Mouse (Mus musculus): ENCODE results near the gene Fam131a.

Gene Fam131a

GRCm38 (mm10) chr16:20717181-20717977 lies 24.3 kb downstream of the Fam131a start, which contains the start of the genes Polr2h and Clcn2:
Polr2h (plus strand) TSS chr16:20717665.
Clcn2 (minus strand) TSS chr16:20717746.
- DNase-seq = peak; percentile 99

- no peak for DNase-seq
Measured at GRCm38 (mm10) chr16:20717978-20718670, 25.1 kb downstream of the Fam131a start.

DNA sequence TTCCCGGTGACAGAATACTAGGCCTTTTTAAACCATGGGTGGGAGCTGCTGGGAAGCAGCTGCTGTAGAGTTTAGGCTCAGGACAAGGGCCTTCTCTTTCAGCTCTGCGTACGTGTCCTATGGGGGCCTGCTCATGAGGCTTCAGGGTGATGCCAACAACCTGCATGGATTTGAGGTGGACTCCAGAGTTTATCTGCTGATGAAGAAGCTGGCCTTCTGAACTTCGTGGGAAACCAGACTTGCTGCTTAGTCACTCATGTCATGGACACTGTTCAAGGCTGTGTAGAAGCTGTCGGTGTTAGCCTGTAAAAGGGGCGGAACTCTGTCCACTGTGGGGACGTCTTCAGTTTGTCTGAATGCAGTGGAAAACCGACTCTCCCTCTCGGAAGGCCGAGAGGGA lies 28.8 kb downstream of the Fam131a start:
- DNase-seq = no peak

GRCm38 (mm10) chr16:20722736-20723135 lies 29.7 kb downstream of the Fam131a start:
- no peak for DNase-seq

DNA sequence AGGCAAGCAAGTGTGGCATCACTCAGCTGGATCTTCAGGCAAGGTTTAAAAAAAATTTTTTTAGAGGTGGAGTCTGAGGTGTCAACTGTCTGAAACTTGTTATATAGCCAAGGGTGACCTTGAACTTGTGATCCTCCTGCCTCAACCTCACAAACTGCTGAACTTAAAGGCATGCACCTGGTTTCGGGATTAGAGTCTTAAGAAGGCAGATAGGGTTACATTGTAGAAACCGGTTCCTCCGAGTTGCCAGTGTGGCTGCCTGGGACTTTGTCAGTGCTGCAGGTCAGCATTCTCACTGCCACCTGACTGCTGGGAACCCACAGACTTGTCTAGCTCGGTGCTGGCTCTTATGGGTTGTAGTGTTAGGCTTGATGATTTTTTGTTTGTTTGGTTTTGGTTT lies 30.2 kb downstream of the Fam131a start:
- no peak for DNase-seq

DNA sequence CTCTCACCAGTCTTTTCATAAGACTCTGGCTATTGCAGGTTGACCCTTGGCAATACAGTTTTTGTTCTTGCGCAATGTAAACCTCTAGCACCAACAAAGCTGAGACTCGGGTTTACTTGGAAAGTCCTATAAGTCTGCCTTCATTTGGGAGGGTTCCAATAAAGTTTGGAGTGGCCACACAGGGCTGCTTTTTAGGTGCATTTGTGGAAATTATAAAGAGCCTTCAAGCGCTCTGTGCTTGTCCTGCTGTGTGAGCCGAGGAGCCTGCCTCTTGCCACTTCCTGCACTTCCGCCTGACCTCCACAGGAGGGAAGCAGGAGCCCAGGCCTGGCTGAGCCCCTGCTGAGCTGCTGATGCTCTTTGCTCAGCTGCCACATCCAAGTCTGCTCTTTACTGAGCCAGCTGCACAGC lies 31.3 kb downstream of the Fam131a start:
- peak; percentile 73 for DNase-seq

- DNase-seq = no peak
Measured at GRCm38 (mm10) chr16:20725321-20725720, 32.3 kb downstream of the Fam131a start.

DNA sequence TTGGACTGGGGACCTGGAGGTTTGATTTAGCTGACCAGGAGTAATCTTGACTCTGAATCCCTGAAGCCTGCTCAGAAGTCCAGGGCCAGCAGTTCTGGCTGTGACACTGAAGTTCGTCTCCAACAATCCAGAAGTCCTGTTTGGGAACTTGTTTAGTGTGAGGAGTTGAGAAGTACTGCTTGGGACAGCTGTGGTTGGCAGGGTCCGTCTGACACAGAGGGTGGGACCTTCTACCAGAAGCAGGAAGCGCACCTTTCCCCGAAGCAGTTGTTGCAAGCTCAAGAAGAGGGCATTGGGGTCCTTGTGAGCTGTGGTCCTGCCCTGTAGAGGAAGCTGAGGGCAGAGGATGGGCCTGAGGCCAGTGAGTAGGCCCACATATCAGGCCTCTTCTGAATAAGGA lies 32.7 kb downstream of the Fam131a start:
- no peak for DNase-seq

DNA sequence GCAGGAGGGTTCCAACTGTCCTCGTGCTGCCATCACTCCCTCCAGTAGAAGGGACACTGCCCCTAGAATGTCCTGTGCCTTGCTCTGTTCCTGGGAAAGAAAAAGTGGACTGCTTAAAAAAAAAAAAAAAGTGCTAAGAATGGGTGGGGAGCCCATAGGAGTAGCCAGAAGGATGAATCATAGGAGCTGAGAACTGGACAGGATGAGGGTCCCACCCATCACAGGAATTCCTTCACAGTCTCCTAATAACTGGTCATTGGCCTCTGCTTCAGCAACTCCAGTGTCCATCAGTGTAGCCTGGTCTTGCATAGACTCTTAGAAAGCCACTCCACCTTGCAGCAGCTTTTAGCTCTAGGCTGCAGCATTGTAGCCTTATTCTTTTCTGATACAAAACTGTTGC lies 33.3 kb downstream of the Fam131a start:
- DNase-seq = no peak

DNA sequence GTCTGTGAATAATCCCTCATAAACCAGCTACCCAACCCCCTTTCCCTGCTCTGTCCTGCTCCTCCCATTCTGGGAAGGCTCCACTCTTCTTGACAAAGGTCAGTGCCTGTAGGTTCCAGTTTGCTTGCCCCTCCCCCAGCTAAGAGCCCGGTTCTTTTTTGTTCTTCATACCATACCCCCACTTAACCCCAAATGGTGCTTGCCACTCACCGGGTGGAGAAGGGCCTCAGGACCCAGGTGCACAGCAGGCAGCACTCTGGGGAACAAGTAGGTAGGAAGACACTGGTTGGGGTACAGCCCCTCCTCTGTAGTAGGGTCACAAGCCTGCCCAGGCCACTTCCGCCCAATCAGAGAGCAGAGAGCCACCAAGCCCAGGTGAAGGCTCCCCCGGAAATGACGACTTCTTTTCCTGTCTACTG lies 37.3 kb downstream of the Fam131a start:
- peak; percentile 86 for DNase-seq

GRCm38 (mm10) chr16:20731688-20732087 lies 38.6 kb downstream of the Fam131a start:
- no peak for DNase-seq

DNA sequence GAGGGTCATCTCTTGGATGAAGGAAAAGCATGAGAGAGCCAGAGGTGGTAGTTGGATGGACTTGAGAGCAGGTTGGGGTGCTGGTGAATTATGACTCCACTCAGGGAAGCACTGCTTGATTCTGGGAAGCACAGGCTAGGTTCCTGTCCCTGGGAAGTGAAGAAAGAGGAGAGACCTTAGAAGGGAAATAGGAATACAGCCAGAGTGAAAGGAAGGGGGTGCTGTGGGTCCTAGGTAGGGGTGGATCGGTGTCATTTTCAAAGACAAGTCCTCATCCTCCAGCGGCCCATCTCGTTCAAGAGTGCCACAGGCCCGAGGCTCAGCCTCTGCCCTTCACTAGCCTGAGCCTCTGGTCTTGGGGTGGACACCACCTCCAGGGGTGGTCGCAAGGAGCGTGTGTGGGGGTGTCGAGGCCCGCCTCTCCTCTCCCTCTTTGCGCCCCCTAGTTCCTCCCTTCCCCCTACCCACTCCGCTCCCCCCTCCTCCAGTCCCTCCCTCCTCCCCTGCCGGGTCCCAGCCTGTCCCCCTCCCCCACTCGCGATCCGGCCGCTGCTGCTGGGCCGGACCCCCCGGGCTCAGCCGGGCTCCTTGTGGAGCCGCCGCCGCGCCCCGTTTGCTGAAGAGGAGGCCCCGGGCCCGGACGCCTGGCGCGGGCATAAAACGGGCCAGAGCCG lies 39.3 kb downstream of the Fam131a start:
- DNase-seq = no peak

- DNase-seq = peak; percentile 45
Measured at GRCm38 (mm10) chr16:20732925-20733730, 40.1 kb downstream of the Fam131a start, which contains the start of gene Chrd. Chrd (plus strand) TSS chr16:20733127.

GRCm38 (mm10) chr16:20733731-20734730 lies 41.0 kb downstream of the Fam131a start, which contains the start of gene Thpo:
Thpo (minus strand) TSS chr16:20734511.
- DNase-seq = no peak

DNA sequence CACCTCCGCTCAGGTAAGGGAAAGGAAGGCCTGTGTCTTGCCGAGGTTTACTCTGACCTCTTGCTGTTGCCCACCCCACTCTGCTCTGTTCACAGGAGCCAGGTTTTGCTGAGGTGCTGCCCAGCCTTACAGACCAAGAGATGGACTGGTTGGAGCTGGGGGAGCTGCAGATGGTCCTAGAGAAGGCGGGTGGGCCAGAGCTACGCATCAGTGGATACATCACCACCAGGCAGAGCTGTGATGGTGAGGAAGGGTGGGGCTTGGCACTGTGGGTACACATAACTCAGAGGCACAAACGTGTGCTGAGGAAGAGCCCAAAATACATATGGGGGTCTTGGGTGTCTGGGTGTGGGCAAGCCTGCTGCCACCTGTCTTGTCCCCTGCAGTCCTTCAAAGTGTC lies 42.6 kb downstream of the Fam131a start:
- DNase-seq = no peak

GRCm38 (mm10) chr16:20736168-20736567 lies 43.1 kb downstream of the Fam131a start:
- DNase-seq = no peak

DNA sequence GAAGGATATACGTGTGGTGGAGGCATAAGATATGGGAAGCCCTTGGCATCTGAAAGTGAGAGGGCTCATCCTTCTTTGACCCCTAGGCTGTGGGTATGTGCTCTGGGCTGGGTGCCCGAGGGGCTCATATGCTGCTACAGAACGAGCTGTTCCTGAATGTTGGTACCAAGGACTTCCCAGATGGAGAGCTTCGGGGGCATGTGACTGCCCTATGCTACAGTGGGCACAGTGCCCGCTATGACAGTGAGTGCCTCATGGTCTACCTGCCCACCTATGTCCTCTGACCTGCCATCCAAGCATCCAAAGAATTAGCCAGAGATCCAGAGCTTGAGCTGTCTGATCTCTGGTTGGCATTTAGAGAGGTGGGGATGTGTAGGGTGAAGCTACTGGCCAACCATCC lies 43.8 kb downstream of the Fam131a start:
- no peak for DNase-seq

GRCm38 (mm10) chr16:20739845-20740244 lies 46.8 kb downstream of the Fam131a start:
- no peak for DNase-seq

DNA sequence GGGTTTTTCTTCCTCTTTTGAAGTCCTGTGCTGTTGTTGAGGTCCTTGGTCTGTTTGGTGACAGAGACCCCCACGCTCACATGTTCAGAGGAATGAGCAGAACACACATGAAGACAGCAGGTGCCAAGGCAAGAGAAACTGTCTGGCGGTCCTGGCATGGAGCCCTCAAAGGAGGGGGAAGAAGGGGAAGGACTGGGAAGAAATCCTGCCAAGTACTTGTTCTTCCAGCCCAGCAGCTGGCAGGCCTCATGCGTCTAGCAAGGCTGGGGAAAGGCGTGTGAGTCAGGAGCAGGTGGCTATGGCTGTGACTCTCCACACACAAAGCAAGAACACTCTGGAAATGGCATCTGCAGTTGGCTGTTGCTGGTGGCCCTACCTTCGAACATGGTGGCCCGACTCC lies 53.6 kb downstream of the Fam131a start:
- peak; percentile 15 for DNase-seq

- DNase-seq = no peak
Measured at GRCm38 (mm10) chr16:20750518-20750917, 57.5 kb downstream of the Fam131a start.

Data from kidney, adult 9 months (tissue).